10 mouse cellular contexts compared by ENCODE assay signal in the genomic region with DNA sequence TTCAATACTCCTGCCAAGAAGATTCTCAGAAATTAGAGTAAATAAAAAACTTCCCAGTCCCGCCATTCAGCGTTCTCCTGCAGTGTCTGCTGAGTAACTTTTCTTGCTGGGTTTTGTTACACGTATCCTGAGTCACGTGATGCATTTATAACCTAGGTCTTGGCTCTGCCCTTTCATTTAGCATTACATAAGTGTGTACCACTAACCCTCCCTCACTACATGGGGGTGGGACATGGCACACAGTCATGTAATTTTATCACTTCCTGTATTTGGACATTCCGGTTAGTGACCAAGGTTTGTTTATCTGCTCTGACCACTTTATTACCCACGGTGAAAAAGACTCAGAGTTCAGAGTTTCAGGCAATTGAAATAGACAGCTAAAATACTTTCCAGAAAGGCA.
DNase-seq lines count a peak whose midpoint lies in the region; ATAC-seq and TF ChIP-seq lines count a peak whose summit lies in the region.
"Had no signal": no experiment of that assay in that cellular context is flagged by ENCODE, and none has a peak within 500 bp of the region (broad histone marks: within the 10 kb centered on the region; RNA-seq: fewer than 3 reads in every experiment).

No protein-coding gene starts in this region.

- WGBS in lung, embryonic 14.5 days, result 38% methylated on average over 6 of the region's 6 CpGs
- WGBS in midbrain, embryonic 15.5 days, result 83% methylated on average over 6 of the region's 6 CpGs

- peaks cover 25% of the 10 kb centered on the region for H3K36me3 ChIP-seq in lung, embryonic 14.5 days (ENCODE audit: insufficient read depth)
- H3K36me3 ChIP-seq in midbrain, embryonic 15.5 days (replicated peaks), result no peaks in the 10 kb centered on the region

- no peaks in the 10 kb centered on the region for H3K27me3 ChIP-seq in lung, embryonic 14.5 days (ENCODE audit: insufficient read depth, low read length)
- no peaks in the 10 kb centered on the region for H3K27me3 ChIP-seq in midbrain, embryonic 15.5 days (replicated peaks)
- H3K27me3 ChIP-seq: embryonic facial prominence, embryonic 13.5 days; liver, embryonic 15.5 days had no signal

- H3K4me3 ChIP-seq in lung, embryonic 14.5 days (ENCODE audit: low read depth, low read length), result no peak overlapping the region
- no peak overlapping the region for H3K4me3 ChIP-seq in midbrain, embryonic 15.5 days
- H3K4me3 ChIP-seq: embryonic facial prominence, embryonic 13.5 days; liver, embryonic 15.5 days had no signal

- no peaks in the 10 kb centered on the region for H3K9me3 ChIP-seq in lung, embryonic 14.5 days (ENCODE audit: low read depth, low read length)
- H3K9me3 ChIP-seq in midbrain, embryonic 15.5 days, result no peaks in the 10 kb centered on the region
- H3K9me3 ChIP-seq: embryonic facial prominence, embryonic 13.5 days; liver, embryonic 15.5 days had no signal

- peaks cover 20% of the 10 kb centered on the region; the same call in 1 of the 2 replicates for H3K4me1 ChIP-seq in lung, embryonic 14.5 days (ENCODE audit: insufficient read depth)
- no peaks in the 10 kb centered on the region for H3K4me1 ChIP-seq in midbrain, embryonic 15.5 days

- peak; percentile 64 for DNase-seq in NIH3T3 (ENCODE audit: low read depth)
- DNase-seq in adrenal gland, postnatal 25 days, result peak; percentile 9
- peak; percentile 41 for DNase-seq in heart, postnatal 4 days
- DNase-seq in lung, embryonic 14.5 days, result peak; percentile 68
- no peak for DNase-seq in retina, embryonic 14.5 days (ENCODE audit: low spot score)
- no peak for DNase-seq in left cerebral cortex, adult 11 months (ENCODE audit: low spot score)

- no peak overlapping the region for H3K9ac ChIP-seq in lung, embryonic 14.5 days
- H3K9ac ChIP-seq in midbrain, embryonic 15.5 days, result no peak overlapping the region
- H3K9ac ChIP-seq: embryonic facial prominence, embryonic 13.5 days; liver, embryonic 15.5 days had no signal

- H3K27ac ChIP-seq in lung, embryonic 14.5 days (ENCODE audit: low read depth), result peak overlapping the region; percentile 36; the same call in 1 of the 2 replicates
- no peak overlapping the region for H3K27ac ChIP-seq in midbrain, embryonic 15.5 days
- H3K27ac ChIP-seq: embryonic facial prominence, embryonic 13.5 days; liver, embryonic 15.5 days had no signal

- H3K4me2 ChIP-seq in lung, embryonic 14.5 days, result no peak overlapping the region
- no peak overlapping the region for H3K4me2 ChIP-seq in midbrain, embryonic 15.5 days
- H3K4me2 ChIP-seq: embryonic facial prominence, embryonic 13.5 days; liver, embryonic 15.5 days had no signal

- no peak for ATAC-seq in lung, embryonic 14.5 days (ENCODE audit: insufficient read depth)
- no peak for ATAC-seq in midbrain, embryonic 15.5 days (replicated peaks)
- ATAC-seq: hindbrain, embryonic 16.5 days had no signal

- no peak for TF ChIP-seq CTCF in lung, embryonic 14.5 days (IDR thresholded peaks at IDR 0.05; ENCODE audit: low read depth)

Comparison
In these comparisons a context has a peak if more than half of its experiments do, and no peak if none do; other contexts are left out.
1. DNase-seq: peak in NIH3T3 (single experiment), adrenal gland, postnatal 25 days (single experiment), heart, postnatal 4 days (single experiment) and lung, embryonic 14.5 days (single experiment); none in retina, embryonic 14.5 days (single experiment) and left cerebral cortex, adult 11 months (single experiment).